Mouse (Mus musculus) spleen, adult 2 months (tissue): Measurements from ENCODE around the gene Aatf.

Source experiments
- CTCF ChIP-seq: fragments of 200-500 bp; IDR thresholded peaks from 2 replicates; pipeline ENCODE4 v1.5.1; 2011; ENCODE audit warnings: mild to moderate bottlenecking, inconsistent platforms; ENCODE audit not compliant: insufficient read depth, insufficient read length, insufficient replicate concordance; ENCODE audit errors: extremely low read depth
- POLR2A ChIP-seq: fragments of 200-500 bp; IDR thresholded peaks from 2 replicates; pipeline ENCODE4 v1.6.1; 2011; ENCODE audit warnings: low read depth, low read length, inconsistent platforms

DNA sequence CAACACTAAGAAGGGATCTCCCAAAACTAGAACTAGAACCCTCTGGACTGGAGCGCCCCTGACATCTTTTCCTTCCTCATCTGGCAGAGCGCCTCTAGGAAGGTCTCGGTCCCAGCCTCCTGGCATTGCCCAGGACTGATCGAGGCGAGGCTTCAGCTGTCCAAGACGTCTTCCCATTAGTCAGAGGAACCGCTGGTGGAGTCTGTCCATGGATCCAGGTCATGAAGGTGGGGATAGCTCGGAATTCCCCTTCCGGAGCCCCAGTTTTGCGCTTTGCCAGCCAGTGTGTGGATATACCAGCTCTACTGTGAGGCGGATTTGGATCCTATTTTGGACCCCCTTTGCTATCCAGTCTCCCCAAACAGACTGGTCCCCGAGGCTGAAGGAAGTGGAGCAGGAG is 5.7 kb upstream of the Aatf start:
- TF ChIP-seq CTCF (no peak), POLR2A (no peak)
